Mouse (Mus musculus) kidney, postnatal 4 days (tissue): ENCODE measurements around the gene Il12rb1.

Source experiments
- DNase-seq, 2 experiments: peaks; one replicate each; pipeline ENCODE4 v3.0.0; 2021; ENCODE audit warnings: mixed read lengths in 2 of 2

The Il12rb1 gene

DNA sequence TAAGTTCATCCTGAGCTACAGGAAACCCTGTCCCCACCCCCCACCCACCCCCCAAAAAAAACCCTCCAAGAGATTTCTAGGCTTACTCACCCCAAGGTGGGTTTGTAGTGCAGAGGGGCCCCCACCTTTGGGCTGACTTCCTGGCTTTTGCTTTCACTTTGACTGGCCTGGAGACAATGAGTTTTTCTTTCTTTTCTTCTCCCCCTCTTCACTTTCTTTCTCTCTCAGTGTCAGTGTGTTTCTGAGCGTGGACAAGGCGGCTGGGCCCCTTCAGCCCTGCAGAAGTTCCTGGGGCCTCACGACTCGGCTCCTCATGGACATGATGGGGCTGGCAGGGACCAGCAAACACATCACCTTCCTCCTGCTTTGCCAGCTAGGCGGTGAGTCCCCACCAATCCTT, at the start of gene Il12rb1:
Gene Il12rb1 (plus strand): TSS at position 211 of the 400 bp plus-strand sequence.
- no peak for DNase-seq

DNA sequence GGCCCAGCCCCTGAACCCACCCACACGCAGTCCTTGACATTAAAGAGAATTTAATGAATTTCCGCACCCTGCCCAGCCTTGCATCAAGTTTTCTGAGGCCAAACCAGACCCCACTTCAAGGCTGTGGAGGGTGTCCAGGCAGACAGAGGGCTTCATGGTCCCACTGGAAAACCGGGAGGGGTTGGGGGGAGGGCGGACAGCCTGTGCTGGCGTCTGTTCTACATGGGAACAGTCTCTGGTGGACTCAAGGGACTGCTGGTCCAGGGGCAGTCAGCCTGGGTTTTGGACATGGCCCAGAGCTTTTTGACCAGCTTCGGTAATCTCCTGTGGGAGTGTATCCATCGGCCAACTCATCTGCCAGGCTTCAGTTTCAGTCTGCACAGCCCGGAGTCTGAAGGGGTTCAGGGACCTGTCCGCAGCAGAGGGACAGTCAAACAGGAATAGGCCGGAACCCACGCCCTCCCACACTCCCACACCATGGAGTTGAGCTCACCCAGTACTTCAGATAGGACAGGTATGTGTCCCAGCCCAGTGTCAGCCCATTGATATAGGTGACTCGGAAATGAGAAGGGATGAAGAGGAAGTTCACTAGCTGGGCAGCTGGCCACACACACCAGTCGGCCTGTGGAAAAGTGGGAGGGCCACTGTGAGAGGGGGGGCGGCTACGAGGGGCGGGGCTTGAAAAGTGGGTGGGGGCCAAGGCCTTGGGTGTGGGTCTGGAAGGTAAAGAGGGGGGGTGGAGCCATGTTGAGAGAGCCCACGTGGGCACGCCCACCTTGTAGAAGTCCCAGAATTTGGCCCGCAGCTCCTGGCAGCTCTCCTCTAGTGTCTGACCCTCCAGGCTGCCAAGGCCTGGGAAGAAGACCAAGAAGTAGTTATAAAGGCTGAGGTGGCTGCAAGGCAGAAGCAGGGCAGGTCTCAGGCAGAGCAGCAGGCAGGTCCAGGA, 49.4 kb upstream of the Il12rb1 start:
- DNase-seq, result peak; percentile 53 to 58

DNA sequence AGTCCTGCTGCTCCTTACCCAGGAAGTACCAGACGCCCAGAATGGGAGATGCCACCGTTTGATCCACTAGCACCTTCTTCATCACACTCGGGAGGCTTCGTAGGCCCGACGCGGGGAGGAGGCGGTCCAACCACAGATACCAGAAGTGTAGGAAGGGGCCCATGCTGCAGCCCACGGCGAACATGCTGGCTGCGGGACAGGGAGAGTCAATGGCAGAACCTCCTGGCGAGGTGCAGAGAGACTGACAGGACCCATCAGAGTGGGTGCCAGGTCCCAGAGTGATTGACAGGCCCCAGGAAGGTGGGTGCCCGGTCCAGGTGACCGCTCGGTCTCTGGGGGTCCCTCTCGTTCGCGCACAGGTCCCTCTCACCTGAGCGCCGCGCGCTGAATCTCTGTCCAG, 47.9 kb upstream of the Il12rb1 start:
- no peak for DNase-seq

DNA sequence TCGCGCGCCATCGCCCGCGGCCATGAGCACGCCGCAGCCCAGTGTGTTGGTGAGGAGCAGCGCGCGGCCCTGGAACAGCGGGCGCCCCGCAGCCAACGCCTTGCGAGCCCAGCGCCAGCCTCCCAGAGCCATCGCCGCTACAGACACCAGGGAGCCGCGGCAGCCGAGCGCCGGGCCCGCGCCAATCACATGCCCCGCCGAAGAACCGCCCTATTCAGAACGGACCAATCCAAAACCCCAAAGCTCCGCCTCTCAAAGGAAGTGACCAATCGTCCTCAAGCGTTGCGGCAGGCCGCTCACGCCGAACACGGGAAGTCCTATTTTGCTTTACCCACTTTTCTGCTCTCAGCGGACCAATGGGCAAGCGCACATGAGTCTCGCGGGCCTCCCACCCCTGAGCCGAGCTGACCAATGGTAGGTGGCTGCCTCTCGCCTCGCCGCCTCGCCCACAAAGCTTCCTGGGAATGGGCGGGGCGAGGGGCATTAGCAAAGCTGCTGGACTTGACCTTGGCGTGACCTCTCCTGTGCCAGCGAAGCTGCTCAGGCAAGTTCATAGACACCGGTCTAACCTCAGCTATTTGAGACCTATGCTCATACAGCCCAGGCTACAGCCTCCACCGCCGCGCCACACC, 47.4 kb upstream of the Il12rb1 start, which contains the start of gene Mpv17l2:
Gene Mpv17l2 (minus strand): TSS at position 172 of the 632 bp plus-strand sequence.
- peak; percentile 93 to 95 for DNase-seq

DNA sequence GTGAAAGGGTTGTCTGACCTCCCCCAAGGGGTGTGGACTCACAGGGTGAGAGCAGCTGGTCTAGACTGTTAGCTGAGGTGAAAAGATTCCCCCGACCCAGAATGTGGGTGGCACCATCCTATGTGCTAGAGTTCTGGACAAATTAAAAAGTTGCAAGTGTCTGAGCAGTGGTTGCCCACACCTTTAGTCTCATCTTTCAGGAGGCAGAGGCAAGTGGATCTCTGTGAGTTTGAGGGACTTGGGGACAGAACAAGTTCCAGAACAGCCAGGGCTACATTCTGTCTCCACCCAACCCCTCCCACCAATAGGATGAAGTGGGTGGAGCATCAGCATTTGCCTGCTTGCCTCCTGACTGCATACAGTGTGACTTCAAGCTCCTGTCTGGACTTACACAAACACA, 46.1 kb upstream of the Il12rb1 start:
- DNase-seq, result no peak

DNA sequence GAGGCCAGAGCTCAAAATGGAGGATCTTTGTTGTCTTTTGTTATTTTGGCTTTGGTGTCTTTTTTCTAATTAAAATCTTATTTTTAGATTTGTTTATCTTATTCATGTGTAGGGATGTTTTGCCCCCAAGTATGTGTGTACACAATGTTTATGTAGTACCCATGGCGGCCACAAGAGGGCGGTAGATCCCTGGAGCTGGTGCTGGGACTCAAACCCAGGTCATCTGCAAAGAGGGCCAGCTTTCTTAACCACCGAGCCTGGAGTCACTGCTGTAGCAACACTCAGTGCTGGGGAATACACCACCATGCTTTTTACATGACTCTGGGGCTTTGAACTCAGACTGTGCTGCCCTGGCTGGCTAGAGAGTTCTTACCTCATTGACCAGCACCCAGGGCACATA, 44.9 kb upstream of the Il12rb1 start:
- DNase-seq, result peak; percentile 79

DNA sequence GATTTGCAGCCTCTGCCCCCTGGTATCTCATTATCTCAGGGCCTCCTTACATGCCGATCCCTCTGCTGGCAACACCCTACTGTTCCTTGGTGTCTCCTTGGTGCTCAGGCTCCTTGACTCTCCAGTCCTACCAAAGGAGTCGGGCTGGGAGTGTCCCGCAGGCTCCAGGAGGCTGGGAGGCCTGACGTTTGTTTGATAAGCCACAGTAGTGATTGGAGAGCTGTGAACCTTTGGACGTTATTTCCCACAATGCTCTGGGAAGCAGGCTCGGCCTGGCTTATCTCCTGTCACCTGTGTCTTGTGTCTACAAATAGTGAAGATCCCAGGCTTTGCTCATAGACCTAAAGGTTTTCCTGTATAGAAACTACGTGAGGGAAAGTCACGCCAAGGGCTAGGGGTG, 44.2 kb upstream of the Il12rb1 start:
- no peak for DNase-seq

DNA sequence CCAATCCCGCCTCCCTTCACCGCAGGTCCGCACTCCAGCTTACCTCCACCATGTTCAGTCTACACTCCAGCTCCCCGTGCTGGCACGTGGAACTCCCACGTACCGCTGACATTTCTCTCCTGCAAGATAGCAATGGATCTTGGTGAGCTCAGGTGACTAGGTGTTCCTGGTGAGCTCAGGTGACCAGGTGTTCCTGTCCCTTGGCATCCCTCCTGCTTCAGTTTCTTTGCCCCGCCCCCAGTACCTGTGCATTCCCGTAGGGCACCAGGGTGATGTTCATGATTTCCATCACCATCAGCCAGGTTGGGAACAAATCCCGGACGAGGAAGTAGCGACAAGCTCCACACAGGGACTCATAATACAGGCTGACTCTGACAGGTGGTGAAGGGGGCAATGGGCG, 43.6 kb upstream of the Il12rb1 start:
- DNase-seq, result no peak

DNA sequence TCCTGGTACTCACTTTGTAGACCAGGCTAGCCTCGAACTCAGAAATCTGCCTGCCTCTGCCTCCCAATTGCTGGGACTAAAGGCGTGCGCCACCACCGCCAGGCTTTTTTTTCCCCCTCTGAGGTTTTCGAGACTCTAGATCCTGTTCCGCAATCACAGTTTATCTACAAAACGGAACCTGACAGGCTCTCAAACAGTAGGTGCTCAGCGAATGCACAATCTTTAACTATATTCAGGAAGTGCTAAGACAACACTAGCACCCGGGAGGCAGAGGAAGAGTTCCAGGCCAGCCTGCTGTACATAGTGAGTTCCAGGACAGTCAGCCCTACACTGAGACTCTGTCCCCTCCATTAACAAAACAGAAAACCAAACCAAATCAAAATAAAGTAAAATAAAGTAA, 42.9 kb upstream of the Il12rb1 start:
- no peak for DNase-seq

DNA sequence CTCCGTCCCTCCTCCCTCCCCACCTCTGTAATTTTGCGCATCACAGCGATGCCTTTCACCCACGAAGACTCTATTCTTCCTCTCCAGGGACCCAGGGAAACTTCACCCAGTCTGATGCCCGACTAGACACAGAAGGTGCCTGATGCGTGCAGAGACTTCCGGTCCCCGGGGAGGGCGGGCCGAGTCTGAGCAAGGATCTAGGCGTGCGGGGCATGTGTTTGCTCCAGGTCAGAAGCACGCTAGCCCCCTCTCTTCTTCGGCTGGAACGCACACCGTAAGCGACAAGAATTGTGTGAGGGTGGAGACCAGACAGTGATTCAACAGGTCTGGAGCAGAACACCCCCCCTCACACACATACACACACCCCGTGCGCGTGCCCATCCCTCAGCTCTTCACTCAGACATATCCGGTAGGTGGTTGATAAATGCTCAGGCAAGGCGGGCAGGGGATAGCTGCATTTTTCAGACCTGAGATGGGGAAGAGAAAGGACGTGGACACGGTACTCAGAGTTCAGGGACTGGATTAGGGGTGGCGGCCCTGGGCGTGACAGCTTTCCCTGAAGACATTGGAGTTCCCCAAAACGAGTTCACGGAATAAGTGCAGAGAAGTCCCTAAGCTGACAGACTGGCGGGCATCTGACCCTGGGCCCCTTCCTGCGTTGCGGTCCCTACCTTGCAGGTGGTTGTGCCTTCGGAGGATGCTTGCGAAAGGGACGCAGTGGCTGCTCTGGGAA, 42.2 kb upstream of the Il12rb1 start:
- peak; percentile 64 to 77 for DNase-seq

DNA sequence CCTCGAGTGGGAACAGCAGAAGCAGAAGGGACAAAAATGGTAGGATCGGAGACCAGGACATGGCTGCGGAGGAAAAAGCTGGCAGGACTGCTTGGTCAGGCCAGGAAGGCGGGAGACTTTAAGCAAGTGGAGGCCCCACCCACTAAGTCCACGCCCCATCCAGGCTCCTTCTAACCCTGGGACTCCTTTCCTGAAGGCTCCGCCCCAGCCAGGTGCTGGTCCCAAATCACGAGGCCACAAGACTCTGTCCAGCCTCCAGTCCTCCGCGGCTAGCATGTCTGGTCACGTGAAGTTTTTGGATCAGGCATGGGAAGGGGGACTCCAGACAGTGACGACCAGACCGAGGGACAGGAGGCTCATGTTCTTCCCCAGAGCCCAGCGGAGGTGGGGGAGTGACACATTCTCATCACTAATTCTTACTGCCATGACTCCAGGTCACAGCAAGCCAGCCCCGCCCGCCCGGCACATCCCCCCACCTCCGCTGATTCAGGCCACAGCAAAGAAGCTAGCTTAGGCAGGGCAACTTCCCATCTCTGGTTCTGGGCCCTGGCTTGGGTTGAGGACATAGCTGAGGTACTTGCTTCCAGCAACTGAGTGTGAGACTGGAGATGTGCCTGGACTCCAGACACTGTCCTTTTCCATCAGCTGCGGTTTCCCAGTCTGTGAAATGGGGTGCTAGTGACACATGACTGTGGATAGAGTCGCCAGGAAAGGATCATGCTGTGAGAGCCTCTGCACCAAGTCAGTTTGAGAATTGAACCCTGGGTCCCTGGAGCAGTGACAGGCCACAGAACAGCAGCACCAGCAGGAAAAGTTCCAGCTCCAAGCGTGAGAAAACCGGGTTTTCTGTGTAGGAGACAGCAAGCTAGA, 41.4 kb upstream of the Il12rb1 start:
- DNase-seq, result peak; percentile 85 to 91

DNA sequence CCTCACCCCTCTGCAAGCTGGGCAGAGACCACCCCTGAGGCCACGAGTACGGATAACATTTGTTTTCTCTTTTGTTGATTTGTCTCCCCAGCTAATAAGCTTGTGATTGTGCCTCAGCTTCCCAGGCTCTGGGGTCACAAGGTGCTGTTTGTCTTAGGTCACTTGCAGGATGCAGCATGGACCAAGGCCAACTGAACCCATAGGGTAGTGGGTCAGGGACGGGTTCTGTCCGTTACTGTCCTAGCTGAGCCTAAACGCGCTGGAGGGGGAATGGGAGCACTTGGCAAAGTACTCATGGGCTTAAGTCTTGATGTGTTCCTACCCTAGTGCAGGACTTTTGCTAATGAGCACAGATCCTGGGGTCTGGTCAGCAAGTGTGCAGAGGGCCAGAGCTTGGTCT, 40.7 kb upstream of the Il12rb1 start:
- DNase-seq, result no peak

DNA sequence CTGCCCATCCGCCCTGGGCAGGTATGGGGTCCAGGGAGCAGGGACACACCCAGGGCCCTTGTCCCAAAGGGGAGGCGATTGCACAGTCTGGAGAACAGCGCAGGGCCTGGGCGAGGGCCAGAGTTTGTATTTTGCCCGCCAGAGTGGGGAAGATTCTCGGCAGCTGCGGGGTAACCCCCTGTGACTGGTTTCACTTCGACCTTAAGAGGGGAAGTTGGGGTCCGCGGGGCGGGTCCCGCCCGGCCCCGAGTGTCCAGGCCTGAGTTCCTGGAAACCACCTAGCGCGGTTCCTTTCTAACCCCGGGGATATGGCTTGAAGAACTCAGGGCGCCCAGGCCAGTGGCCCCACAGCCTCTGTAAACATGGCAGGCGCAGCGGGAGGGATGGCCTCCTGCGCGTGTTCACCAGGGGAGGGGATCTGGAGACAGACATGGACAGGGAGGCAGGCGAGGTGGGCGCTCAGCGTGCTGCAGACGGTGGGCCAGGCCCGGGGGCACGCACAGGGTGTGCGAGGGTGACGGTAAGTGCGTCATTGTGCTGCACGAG, 39.9 kb upstream of the Il12rb1 start:
- no peak for DNase-seq

DNA sequence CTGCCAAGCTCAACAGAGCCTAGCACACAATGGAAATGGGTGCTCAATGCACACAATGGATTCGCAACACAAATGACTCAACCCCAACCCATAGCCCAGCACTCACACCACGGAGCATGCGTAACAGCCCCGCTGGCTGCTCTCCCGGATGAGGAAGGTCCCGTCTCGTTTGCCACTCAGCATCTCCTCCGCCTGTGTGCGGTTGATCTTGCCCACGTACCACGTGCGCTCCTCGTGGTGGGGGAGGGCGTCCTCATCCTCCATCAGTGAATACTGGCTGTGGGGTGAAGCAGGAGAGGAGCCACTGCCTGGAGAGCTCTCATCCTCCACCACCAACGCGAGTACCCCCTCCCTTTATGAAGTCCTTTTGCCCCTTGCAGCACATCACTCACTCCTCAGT, 39.3 kb upstream of the Il12rb1 start:
- DNase-seq, result no peak

DNA sequence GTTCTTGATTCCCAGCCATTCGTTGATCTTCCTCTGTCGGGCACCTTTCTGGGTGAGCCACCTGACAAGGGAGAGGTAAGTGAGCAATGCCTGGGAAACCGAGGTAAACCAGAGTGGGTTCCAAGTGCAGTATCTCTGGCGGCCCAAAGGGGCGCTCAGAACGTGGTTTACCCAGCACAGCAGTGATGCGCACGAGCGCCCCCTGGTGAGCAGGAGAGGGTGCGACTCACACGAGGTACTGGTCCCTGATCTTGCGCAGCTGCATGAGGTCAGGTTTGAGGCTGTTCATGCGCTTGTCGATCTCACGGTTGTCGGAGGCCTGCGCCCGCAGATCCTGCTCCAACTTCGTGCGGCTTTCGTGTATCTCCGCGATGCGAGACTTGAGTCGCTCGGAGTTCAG, 38.9 kb upstream of the Il12rb1 start:
- peak; percentile 99 for DNase-seq

DNA sequence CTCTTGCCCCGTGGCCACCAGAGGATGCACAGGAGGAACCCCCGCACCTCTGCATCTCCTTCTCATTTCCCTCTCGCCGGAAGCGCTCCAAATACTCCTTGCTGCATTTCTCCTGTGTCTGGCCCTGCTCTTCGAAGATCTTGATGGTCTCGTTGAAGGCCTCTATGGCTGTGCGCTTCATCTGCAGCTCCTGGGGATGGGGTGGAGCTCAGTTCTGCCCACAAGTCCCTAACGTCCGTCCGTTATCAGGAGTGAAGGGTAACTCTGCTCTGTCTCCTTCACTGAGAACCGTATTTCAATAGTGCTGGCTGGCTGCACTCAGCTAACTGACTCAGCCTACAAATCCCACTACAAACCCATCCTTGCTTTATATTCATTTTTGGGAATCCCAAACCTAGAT, 38.4 kb upstream of the Il12rb1 start:
- no peak for DNase-seq

DNA sequence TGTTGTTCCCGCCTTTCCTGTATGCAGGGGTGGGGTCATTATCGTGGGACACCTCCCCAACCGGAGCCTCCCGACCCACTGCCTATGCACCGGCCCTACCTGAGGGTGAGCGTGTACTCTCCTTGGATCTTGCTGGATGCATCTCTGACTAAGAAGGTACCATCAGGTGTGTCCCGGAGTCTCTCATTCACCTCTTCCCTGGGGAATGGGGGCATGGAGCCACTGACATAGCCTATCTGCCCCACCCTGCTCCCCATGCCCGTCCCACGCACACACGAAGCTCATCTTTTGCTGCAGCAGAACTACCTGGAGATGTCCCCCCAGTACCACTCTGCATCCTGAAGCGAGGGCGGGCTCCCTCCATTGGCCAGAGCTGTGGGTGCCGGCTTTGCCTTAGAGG, 37.5 kb upstream of the Il12rb1 start:
- DNase-seq, result no peak

DNA sequence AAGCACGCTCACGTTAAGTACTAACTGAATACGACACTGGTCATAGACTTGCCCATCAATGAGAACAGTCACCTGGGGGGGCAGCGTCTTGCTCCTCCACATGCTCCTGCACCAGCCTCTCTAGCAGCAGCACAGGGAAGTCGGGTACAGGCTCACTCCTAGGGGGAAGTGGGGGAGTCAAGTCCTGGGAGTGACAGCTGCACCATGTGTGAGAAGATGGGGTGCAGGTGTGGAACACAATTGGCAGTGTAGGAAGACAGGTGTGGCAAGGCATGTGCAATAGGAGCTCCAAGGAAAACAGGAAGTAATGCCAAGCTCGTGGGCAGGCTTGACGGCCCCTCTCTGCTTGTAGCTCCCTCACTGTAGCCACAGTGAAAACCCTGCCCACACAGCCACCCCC, 37.0 kb upstream of the Il12rb1 start:
- no peak for DNase-seq

DNA sequence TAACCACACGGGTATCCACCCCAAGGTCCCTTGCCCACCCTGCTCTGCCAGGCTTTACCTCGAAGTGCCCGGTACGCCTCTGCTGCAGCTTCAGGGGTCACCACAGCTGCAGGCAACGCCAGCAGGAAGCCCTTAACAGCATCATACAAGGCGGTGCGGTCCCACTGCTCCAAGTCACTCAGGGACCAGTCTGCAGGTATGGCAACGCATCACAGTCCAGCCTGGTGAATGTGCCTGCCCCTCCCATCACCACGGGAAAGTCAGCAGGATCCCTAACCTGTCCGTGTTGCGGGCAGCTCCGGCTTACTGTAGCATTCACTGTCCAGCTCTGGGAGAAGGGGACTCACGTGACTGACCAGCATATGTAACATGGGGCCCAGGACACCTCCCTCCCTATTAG, 36.2 kb upstream of the Il12rb1 start:
- no peak for DNase-seq

DNA sequence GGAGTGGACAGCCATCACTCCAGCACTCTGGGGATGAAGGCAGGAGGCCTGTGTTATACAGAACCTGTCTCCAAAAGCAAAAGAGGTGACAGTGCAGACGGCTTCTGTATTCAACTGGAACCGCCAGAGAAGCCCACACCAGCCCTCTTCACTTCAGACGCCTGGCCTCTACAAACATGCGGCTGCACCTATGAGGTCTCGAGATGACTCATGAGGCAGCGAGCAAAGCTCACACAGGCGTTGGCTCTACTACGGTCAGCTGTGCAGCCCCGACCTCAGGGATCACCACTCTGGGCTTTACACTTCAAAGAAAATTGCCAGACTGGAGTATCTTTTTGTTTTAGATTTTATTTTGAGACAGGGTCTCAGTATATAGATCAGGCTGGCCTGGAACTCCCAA, 35.4 kb upstream of the Il12rb1 start:
- no peak for DNase-seq

DNA sequence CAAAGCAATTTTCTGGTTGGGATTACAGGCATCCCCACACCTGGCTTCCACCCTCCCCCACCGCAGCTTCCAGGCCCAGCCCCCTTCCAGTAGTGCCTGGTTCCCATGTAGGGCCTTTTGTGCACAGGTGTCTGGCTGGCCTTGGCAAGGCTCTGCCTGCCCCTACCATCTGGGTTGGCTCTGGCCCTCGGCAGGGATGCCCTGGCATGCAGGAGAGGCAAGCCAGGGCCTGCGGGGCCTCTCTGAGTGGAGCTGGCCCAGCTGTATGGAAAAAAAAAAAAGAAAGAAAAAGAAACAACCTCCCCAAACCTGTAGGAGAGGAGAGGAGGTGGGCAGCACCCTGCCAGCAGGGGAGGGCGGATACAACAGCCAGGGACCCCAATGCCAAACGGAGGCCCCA, 34.8 kb upstream of the Il12rb1 start:
- no peak for DNase-seq

DNA sequence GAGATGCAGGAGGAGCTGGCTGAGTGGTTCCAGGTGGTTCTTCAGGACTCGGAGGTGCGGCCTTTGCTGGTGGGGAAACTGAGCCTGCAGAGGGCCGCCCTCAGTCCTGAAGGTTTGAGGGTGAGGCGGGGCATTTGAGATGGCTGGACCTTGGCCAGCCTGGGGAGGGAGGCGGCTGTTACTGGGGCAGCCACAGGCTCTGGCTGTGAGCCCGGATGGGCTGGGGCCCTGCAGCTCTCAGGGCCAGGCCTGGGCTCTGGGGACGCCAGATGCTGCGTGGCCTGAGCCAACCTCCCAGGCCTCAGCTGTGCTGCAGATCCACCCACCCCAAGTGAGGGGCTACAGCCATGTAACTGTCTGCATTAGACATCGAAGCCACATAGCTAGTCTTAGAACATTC, 34.4 kb upstream of the Il12rb1 start:
- peak; percentile 71 to 84 for DNase-seq
